Mouse (Mus musculus) ES-E14 (cell line): ENCODE results near the gene Tmem59. TPM values are rescaled to one million over a fixed set of nuclear protein-coding genes. Genes with fewer than 3 reads are reported as not detected.
A peak's percentile ranks its signal among the peaks of the same experiment; 100 is the strongest.

ENCODE experiments used
- DNase-seq: peaks from one replicate; pipeline ENCODE4 v3.0.0-alpha.2; 2013; ENCODE audit warnings: low read depth, low spot score
- H3K27ac ChIP-seq: 2 replicates; pipeline ENCODE4 v1.5.1; 2012; ENCODE audit warnings: low read depth, mild to moderate bottlenecking, low read length, moderate library complexity, mixed read lengths; ENCODE audit not compliant: poor library complexity, insufficient read depth, severe bottlenecking
- H3K36me3 ChIP-seq: 2 replicates; pipeline ENCODE4 v1.6.1; 2012; ENCODE audit warnings: mild to moderate bottlenecking, low read length, moderate library complexity, mixed read lengths; ENCODE audit not compliant: control insufficient read depth, poor library complexity, insufficient read depth, severe bottlenecking
- H3K4me1 ChIP-seq, 2 experiments: fragments of 150-350 bp in 1 of 2; sonication (generic) in 1 of 2; 2 replicates each; pipeline ENCODE4 v1.6.1; 2012; ENCODE audit warnings: low read length in 2 of 2, mild to moderate bottlenecking in 1 of 2, mixed read lengths in 1 of 2; ENCODE audit not compliant: control insufficient read depth in 2 of 2, insufficient read depth in 2 of 2, poor library complexity in 1 of 2
- H3K4me3 ChIP-seq, 2 experiments: fragments of 150-350 bp in 1 of 2; sonication (generic) in 1 of 2; 2 replicates each; pipeline ENCODE4 v1.5.1; 2012; ENCODE audit warnings: low read length in 2 of 2, low read depth in 1 of 2, mild to moderate bottlenecking in 1 of 2, mixed read lengths in 1 of 2; ENCODE audit not compliant: insufficient read depth in 1 of 2, poor library complexity in 1 of 2, severe bottlenecking in 1 of 2
- H3K9ac ChIP-seq: 2 replicates; pipeline ENCODE4 v1.6.1; 2012; ENCODE audit warnings: low read depth, mild to moderate bottlenecking, low read length, mixed read lengths; ENCODE audit not compliant: poor library complexity, insufficient read depth, severe bottlenecking
- H3K9me3 ChIP-seq: fragments of 150-350 bp; sonication (generic); 2 replicates; pipeline ENCODE4 v1.6.1; 2012; ENCODE audit warnings: low read depth, mild to moderate bottlenecking, low read length; ENCODE audit not compliant: control insufficient read depth, insufficient read depth
- CHD2 ChIP-seq: IDR thresholded peaks from 2 replicates; pipeline ENCODE4 v1.6.1; 2014; ENCODE audit warnings: mild to moderate bottlenecking, low read depth, low read length, inconsistent platforms
- HCFC1 ChIP-seq: IDR thresholded peaks from 2 replicates; pipeline ENCODE4 v1.6.1; 2012; ENCODE audit warnings: low read length, inconsistent platforms, borderline replicate concordance; ENCODE audit not compliant: insufficient read depth
- MAFK ChIP-seq: IDR thresholded peaks from 2 replicates; pipeline ENCODE4 v1.6.1; 2014; ENCODE audit warnings: mild to moderate bottlenecking, low read depth, low read length, inconsistent platforms; ENCODE audit not compliant: insufficient read depth
- ZC3H11A ChIP-seq: IDR thresholded peaks from 2 replicates; pipeline ENCODE4 v1.6.1; 2012; ENCODE audit warnings: low read depth, mild to moderate bottlenecking, inconsistent platforms, low read length, borderline replicate concordance
- ZNF384 ChIP-seq: IDR thresholded peaks from 2 replicates; pipeline ENCODE4 v1.6.1; 2012; ENCODE audit warnings: low read depth, low read length, inconsistent platforms
- in situ Hi-C, 2 experiments: fragments of 600-800 bp; cut with MboI; formaldehyde crosslinking; loops; one replicate each; pipeline ENCODE4 v1.15.1; 2025; ENCODE audit warnings: low sequenced_read_pairs in 2 of 2, inconsistent platforms in 1 of 2; ENCODE audit not compliant: unreplicated experiment in 2 of 2
- total RNA-seq: library from RNA; depleted of rRNA; stranded (reverse); fragments of 300-350 nt; gene quantifications from 2 replicates; pipeline ENCODE4 v1.2.3, GENCODE M21; 2012

The Tmem59 gene
- total RNA-seq, 1 experiment: 249 TPM

DNA sequence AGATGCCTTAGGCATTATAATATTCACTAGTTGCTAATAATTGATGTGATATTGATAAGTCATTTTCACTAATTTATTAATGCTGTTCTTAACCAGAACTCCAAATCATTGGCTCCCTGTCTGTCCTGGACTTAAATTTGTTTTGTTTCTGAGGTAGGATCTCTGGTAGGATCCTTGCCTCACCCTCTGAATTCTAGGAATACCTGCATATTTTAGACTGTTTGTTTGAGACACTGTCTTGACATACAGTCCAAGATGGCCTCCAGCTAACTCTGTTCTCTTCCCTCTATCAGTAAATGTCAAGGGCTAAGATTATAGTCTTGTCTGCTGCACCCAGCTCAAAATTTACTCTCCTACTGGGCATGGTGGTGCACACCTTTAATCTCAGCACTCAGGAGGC, 2.5 kb downstream of the Tmem59 start:
- 0 out of 4 replicates have a peak overlapping the region, but pooled peaks of 1 of the 2 experiments have one; percentile 10 for H3K4me3 ChIP-seq
- H3K4me1 ChIP-seq: peaks cover 4 to 8% of the 10 kb centered on the region in 2 experiments; a peak in 3 of 4 replicates
- in situ Hi-C loops: no loop called here
- H3K36me3 ChIP-seq: no peaks in the 10 kb centered on the region
- H3K27ac ChIP-seq: peak overlapping the region; percentile 57
- no peak overlapping the region for H3K9ac ChIP-seq
- H3K9me3 ChIP-seq: no peaks in the 10 kb centered on the region
- TF ChIP-seq ZNF384 (no peak), HCFC1 (no peak), MAFK (no peak), ZC3H11A (no peak), CHD2 (no peak)
- no peak for DNase-seq

DNA sequence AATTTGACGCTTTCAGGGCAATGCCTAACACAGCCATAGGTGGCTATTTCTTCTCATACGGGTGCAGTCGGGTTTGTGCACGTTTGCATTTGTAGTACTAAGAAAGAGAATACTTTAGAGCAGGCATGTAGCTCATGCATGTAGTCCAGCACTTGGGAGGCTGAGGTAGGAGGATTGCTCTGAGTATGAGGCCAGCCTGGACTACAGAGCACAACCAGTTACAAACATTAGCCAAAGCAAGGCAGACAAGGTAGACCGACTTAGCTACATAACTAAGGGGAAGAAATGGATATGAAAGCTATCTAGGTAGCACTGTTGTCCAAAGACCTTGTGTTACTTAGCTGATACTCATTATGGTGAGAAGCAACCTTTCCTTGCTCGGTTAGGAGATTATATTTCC, 3.7 kb downstream of the Tmem59 start:
- Histone ChIP-seq H3K9me3 (no peaks in the 10 kb centered on the region), H3K27ac (no peak overlapping the region), H3K4me3 (no peak overlapping the region), H3K36me3 (no peaks in the 10 kb centered on the region), H3K4me1 (peaks cover 4 to 8% of the 10 kb centered on the region in 2 experiments; a peak in 3 of 4 replicates), H3K9ac (no peak overlapping the region)
- TF ChIP-seq ZC3H11A (no peak), HCFC1 (no peak), ZNF384 (no peak), MAFK (no peak), CHD2 (no peak)
- DNase-seq: no peak
- in situ Hi-C loops: no loop called here

DNA sequence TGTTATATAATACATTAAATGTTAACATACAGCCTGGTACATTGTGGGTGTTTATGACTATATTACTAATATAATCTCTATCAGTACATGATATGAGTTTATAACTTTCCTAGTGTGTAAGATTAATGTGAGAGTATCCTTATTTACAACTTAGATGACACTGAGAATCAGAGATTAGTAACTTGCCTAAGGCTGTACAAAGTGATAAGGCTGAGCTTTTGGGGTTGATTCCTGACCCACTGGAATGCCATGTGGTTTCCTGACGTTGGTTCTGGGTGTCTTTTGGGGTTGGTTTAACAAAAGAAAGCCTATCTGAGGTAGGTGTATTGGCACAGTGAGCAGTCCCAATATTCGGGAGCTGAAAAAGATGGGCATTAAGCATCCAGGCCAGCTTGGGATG, 4.6 kb downstream of the Tmem59 start:
- H3K9me3 ChIP-seq: no peaks in the 10 kb centered on the region
- in situ Hi-C loops: no loop called here
- no peak for TF ChIP-seq CHD2
- TF ChIP-seq ZC3H11A: no peak
- TF ChIP-seq MAFK: no peak
- TF ChIP-seq ZNF384: no peak
- TF ChIP-seq HCFC1: no peak
- no peak for DNase-seq
- peaks cover 3% of the 10 kb centered on the region; the same call in 1 of the 2 replicates for H3K36me3 ChIP-seq
- no peak overlapping the region for H3K4me3 ChIP-seq
- no peak overlapping the region for H3K27ac ChIP-seq
- H3K9ac ChIP-seq: no peak overlapping the region
- peaks cover 4 to 6% of the 10 kb centered on the region in 2 experiments; a peak in 3 of 4 replicates for H3K4me1 ChIP-seq

DNA sequence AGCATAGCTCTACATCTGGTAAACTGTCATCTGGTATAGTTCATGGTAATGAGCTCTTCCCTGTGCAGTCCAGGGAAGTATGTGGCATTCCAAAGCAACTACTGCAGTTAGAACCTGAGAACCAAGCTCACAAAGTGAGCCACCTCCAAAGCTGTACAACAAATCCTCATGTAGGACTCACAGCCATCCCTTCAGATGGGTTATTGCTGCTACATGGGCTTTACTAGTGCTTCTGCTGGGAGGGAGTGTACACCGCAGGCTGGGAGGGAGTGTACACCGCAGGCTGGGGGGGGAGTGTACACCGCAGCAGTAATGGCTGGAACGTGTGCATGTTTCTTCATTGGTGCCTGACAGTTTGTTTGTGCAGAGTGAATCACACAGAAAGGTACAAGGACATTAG, 5.0 kb downstream of the Tmem59 start:
- DNase-seq: no peak
- H3K4me3 ChIP-seq: no peak overlapping the region
- H3K27ac ChIP-seq: no peak overlapping the region
- peaks cover 3% of the 10 kb centered on the region; the same call in 1 of the 2 replicates for H3K36me3 ChIP-seq
- TF ChIP-seq ZNF384 (no peak), MAFK (no peak), ZC3H11A (no peak), HCFC1 (no peak), CHD2 (no peak)
- peaks cover 4 to 6% of the 10 kb centered on the region in 2 experiments; a peak in 3 of 4 replicates for H3K4me1 ChIP-seq
- H3K9me3 ChIP-seq: no peaks in the 10 kb centered on the region
- in situ Hi-C loops: no loop called here
- H3K9ac ChIP-seq: no peak overlapping the region

DNA sequence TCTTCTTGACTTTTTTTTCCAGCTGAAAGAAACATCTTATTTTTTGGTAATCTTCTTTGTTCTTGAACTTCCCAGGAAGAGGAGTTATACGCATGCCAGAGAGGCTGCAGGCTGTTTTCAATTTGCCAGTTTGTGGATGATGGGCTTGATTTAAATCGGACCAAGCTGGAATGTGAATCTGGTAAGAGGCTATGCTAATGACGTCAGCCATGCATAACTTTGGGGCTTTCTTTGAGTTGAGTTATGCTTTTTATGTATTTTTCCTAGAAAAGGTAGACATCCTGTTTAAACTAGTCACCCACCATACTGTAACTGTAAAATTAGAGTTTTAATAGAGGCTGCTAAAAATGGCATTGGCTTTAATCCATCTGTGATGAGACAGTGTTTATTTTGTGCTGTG, 7.5 kb downstream of the Tmem59 start:
- peaks cover 4% of the 10 kb centered on the region for H3K36me3 ChIP-seq
- no peaks in the 10 kb centered on the region for H3K9me3 ChIP-seq
- no peak overlapping the region for H3K27ac ChIP-seq
- H3K9ac ChIP-seq: no peak overlapping the region
- H3K4me1 ChIP-seq: peaks cover 0 to 5% of the 10 kb centered on the region in 2 experiments; a peak in 3 of 4 replicates
- in situ Hi-C loops: no loop called here
- no peak for DNase-seq
- H3K4me3 ChIP-seq: no peak overlapping the region
- TF ChIP-seq ZNF384: no peak
- TF ChIP-seq HCFC1: no peak
- no peak for TF ChIP-seq MAFK
- TF ChIP-seq CHD2: no peak
- TF ChIP-seq ZC3H11A: no peak
